Mouse (Mus musculus) heart, postnatal 0 days (tissue): ENCODE data around the gene Csnk2a2.

ENCODE experiments used
- CTCF ChIP-seq: IDR thresholded peaks from 2 replicates; pipeline ENCODE4 v1.5.1; 2016; ENCODE audit warnings: antibody characterized with exemption, control low read depth, low read depth
- EP300 ChIP-seq: IDR thresholded peaks from 2 replicates; pipeline ENCODE4 v1.6.1; 2016; ENCODE audit warnings: antibody characterized with exemption, low read depth

DNA sequence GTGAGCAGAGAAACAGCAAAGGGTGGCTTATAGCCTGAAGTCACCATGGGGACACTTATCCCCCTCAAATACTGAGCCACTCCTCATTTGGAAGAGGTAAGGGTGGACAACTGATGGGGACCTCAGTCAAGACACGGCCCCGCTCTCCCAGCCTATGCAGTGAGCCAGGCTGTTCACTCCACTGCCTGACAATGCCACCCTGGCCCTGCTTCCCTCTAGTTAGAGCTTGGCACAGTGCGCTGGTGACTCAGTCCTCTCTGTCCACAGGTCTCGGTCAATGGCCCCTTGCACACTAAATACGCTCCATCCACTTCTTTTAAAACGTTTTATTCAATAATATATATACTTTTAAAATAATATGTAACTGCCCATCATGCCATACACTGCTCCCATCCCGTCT lies 42.2 kb downstream of the Csnk2a2 start:
- TF ChIP-seq EP300, result no peak
- TF ChIP-seq CTCF, result no peak
